Mouse (Mus musculus) Patski (cell line): ENCODE results near the gene Iscu. TPM values are rescaled to one million over a fixed set of nuclear protein-coding genes. Genes with fewer than 3 reads are reported as not detected.

Experiments used
- ATAC-seq: fragments of 100-300 bp; one replicate; pipeline ENCODE4 v1.8.0; 2021
- CTCF ChIA-PET: fragments of 350-600 bp; sonication (Branson Sonifier 250); formaldehyde crosslinking; loops from one replicate; lab custom pipeline; 2022; ENCODE audit warnings: inconsistent platforms; lab: Charles Lee
- POLR2A ChIA-PET: fragments of 350-600 bp; sonication (Branson Sonifier 250); formaldehyde crosslinking; loops from one replicate; lab custom pipeline; 2022; ENCODE audit warnings: antibody characterized with exemption, inconsistent platforms; lab: Charles Lee
- DNase-seq: peaks from one replicate; pipeline ENCODE4 v3.0.0-alpha.2; 2011; ENCODE audit warnings: low read depth, low spot score
- H3K27me3 ChIP-seq: fragments of 371-371 bp; one replicate; pipeline ENCODE4 v1.5.1; 2021
- CTCF ChIP-seq: fragments of 100-300 bp; IDR thresholded peaks from one replicate; pipeline ENCODE4 v1.5.1; 2021
- in situ Hi-C: fragments of 300-500 bp; cut with MboI; formaldehyde crosslinking; loops from 3 replicates; pipeline ENCODE4 v1.11.1; 2018; ENCODE audit warnings: low pct_unique_long_range_greater_than_20kb, mixed read lengths
- polyA plus RNA-seq: library from polyadenylated mRNA; unstranded; gene quantifications from one replicate; pipeline ENCODE4 v1.2.3, GENCODE M21; 2021

Gene Iscu
- polyA plus RNA-seq, 1 experiment from 2014 or later, result 189 TPM

DNA sequence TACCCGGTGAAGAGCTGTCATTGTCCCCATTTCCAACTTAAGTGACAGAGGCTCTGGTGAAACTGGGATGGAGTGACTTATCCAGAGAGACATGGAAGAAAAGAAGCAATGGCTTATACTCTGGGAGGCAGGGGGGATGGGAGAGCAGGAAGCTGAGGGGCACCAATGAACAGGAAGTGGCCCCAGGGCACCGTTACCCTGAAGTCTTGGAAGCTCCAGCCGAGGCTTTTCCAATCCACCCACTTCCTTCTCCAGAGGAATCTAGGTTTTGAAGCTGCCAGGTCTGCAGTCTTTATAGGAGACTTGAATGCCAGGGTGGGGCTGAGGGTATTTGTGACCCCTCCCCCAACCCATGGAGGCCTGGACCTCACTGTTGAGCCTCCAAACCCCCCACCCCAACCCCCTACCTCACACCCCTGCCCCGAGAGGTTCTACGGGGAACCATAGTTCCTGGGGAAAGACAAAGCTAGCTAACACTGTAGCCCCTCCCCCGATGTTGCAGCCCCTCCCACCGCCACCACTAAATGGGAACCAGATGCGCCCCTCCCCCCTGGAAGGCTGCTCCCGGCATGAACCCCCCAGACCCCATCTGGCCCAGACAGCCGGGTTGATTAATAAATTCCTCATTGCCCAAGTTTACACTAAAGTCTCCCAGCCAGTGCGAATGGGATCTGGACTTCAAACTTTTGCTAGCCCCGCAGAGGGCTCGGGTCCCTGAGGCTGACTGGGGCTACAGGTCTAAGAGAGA, 24.0 kb downstream of the Iscu start:
- no peak for TF ChIP-seq CTCF
- DNase-seq (no peak), ATAC-seq (no peak)
- ChIA-PET CTCF (no interaction called here), POLR2A (interaction anchor here (0.5 kb wide), 1 partner anchor 174 kb away, joined by 3 read pairs; no protein-coding TSS in a partner anchor)
- peaks cover 9% of the 10 kb centered on the region for H3K27me3 ChIP-seq
- in situ Hi-C loops, result no loop called here

DNA sequence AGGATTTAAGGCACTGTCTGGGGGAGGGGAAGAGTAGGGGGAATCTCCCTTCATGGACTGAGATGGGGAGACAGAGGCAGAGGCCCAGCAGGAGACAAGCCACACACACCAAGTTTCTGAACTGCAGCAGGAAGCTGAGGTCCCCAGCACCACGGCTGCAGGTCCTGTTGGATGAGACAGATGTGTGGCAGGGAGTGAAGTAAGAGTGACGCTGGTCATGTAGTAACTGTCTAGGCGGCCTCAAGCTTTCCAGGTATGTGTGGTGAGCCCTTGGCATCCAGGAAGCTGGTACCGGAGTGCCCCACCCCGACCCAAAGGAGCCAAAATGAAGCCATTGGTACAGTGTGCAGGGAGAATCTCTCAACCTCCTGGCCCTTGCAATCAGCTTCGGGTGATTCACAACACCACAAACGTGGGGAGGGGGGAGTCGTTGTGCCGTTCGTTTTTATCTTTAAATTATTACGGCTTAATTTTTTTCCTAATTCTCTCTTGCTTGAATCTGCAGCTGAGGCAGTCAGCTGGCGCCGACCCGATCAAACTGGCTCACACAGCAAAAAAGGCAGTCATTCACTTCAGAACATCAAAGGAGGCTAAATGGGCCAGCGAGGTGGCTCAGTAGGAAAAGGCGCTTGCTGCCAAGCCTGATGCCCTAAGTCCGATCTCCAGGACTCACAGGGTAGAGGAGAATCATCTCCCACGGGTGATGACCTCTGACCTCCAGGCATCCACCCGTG, 24.8 kb downstream of the Iscu start:
- H3K27me3 ChIP-seq, result peaks cover 9% of the 10 kb centered on the region
- POLR2A ChIA-PET, result interaction anchor here (0.5 kb wide), 1 partner anchor 173 kb away, joined by 3 read pairs; no protein-coding TSS in a partner anchor
- CTCF ChIA-PET, result no interaction called here
- ATAC-seq (no peak), DNase-seq (no peak)
- in situ Hi-C loops, result no loop called here
- no peak for TF ChIP-seq CTCF

DNA sequence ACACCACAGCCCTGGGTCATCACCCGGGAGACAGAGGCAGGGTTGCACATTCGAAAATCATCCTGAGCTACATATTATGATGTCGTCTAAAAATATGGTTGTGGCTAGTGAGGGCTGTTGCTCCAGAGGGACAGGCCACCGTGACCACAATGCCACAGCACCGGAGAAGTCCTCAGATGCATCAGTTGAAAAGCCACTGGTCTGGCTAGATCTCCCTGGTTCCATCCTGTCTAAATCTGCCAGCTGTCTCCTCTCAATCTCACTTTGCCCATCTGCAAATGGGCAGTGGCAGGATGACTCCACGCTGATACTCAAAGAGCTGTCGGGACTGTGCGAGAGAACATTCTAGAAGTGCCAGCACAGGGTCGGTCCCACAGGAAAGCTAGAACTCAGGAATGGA, 26.0 kb downstream of the Iscu start:
- no peak for DNase-seq
- CTCF ChIA-PET, result no interaction called here
- POLR2A ChIA-PET, result no interaction called here
- ATAC-seq, result no peak
- H3K27me3 ChIP-seq, result peaks cover 14% of the 10 kb centered on the region
- TF ChIP-seq CTCF, result no peak
- in situ Hi-C loops, result no loop called here

DNA sequence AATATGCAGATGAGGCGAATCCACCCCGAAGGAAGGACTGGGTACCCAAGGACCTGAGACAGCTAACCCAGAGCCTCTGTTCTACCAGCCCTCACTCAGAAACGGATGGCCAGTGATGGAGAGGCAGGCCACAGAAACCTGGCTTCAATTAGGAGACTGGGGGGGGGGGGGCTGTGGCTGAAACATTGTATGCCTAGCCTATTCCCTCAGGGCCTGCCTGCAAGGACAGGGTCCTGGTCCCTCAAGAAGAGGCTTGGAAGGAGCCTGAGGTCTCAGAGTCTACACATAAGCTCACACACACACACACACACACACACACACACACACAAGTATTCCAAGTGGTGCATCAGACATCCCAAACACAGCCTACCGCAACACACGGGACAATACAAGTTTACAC, 27.1 kb downstream of the Iscu start:
- no peak for DNase-seq
- peaks cover 10% of the 10 kb centered on the region for H3K27me3 ChIP-seq
- no peak for TF ChIP-seq CTCF
- in situ Hi-C loops, result no loop called here
- ChIA-PET CTCF (interaction anchor here (1.1 to 1.6 kb wide), 2 partner anchors 16 to 26 kb away, joined by 4 to 5 read pairs; no protein-coding TSS in a partner anchor), POLR2A (interaction anchor here (0.5 to 1.0 kb wide), 2 partner anchors 16 to 739 kb away, joined by 3 read pairs; no protein-coding TSS in a partner anchor)
- no peak for ATAC-seq

DNA sequence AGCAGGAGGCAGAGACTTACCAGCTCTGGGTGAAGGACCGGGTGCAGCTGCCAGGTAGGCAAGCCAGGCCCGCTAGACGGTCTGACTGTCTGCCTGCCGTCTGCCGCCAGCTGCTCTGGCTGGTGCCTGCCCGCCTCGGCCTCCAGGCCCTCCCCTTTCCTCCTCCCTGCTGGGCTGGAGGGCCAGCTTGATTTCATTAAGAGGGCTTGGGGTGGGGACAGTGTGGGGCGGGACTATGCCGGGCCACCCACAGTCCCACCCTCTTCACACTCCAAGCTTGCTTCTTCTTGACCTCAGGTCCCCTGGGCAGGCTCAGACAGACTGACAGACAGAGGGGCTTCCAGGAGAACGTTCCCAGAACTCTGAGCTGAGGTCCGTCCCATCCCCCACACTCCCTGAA, 27.7 kb downstream of the Iscu start, which contains the start of gene Tmem119:
Tmem119 (minus strand) TSS at position 237 of the 400 bp plus-strand sequence.
- ChIA-PET CTCF (interaction anchor here (1.6 kb wide), 1 partner anchor 15 kb away, joined by 4 read pairs; no protein-coding TSS in a partner anchor), POLR2A (interaction anchor here (1.0 kb wide), 1 partner anchor 17 kb away, joined by 3 read pairs; no protein-coding TSS in a partner anchor)
- no peak for TF ChIP-seq CTCF
- DNase-seq (no peak), ATAC-seq (no peak)
- H3K27me3 ChIP-seq, result peaks cover 8% of the 10 kb centered on the region
- in situ Hi-C loops, result no loop called here

DNA sequence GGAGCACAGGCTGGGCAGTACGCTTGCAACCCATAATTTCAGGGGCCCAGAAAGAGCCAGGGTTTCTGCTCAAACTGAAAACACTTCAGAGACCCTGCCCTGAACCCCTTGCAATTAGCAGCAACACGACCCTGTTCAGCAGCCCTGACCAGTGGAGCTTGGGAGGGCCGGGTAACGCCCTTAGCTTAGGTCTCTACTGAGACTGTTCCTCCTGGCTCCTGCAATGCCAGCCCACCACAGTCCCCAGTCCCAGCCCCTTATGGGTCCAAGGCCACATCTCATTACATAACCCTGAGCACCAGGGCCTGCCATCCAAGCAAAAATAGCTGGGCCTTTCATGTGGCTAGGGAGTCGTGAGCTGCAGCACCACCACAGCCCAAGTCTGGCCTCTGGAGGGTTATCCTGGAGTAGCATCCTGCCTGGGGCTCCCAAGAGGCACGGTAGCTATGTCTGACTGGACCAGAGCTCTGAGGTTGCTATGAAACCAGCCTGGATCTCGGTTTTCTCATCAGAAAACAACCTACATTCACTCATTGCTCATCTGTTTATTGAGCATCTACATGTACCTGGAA, 31.9 kb downstream of the Iscu start:
- POLR2A ChIA-PET, result no interaction called here
- ATAC-seq, result no peak
- no peak for DNase-seq
- CTCF ChIA-PET, result interaction anchor here (1.0 to 2.5 kb wide), 3 partner anchors 11 to 30 kb away, joined by 3 to 7 read pairs (median 3); no protein-coding TSS in a partner anchor
- in situ Hi-C loops, result no loop called here
- H3K27me3 ChIP-seq, result peaks cover 28% of the 10 kb centered on the region
- TF ChIP-seq CTCF, result no peak

DNA sequence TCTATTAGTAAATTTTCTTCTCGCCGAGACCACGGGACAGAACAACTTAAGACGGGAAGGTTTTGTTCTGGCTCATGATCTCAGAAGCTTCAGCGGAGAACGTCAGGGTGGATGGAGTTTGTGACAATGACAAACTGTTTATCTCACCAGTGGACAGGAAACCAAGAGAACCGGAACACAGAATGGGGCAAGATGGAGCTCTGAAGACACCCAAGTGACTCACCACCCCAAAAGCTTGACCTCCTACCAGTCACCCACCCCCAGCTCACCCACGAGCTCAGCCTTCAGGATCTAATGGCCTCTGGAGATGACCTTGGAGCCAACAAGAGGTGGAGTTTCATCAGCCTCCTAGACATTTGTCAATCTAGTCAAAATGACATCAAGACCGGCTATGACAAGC, 32.8 kb downstream of the Iscu start:
- ChIA-PET CTCF (interaction anchor here (1.4 to 2.5 kb wide), 2 partner anchors 10 to 31 kb away, joined by 3 to 7 read pairs; no protein-coding TSS in a partner anchor), POLR2A (no interaction called here)
- no peak for TF ChIP-seq CTCF
- in situ Hi-C loops, result no loop called here
- ATAC-seq (no peak), DNase-seq (no peak)
- H3K27me3 ChIP-seq, result peaks cover 28% of the 10 kb centered on the region

DNA sequence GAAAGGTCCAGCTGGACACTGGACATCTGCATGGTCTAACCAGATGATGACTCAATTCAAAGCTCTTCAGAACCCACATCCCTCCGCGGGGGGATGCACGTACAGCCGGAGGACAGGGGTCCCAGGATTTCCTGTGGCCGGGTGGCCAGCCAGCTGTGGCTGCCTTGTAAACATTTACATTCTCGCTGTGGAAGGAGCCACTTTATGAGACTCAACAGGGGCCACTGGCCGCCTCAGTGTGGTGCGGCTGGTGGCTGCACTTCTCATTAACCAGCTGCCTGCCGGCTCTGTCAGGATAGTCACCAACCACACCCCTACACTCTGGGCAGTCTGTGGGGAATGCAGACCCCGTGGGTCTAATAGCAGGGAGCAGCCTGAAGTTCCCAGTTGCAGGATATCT, 33.9 kb downstream of the Iscu start:
- DNase-seq (peak; percentile 24), ATAC-seq (peak; percentile 61)
- H3K27me3 ChIP-seq, result peaks cover 28% of the 10 kb centered on the region
- in situ Hi-C loops, result no loop called here
- ChIA-PET POLR2A (interaction anchor here (0.6 kb wide), 1 partner anchor 140 kb away, joined by 3 read pairs; no protein-coding TSS in a partner anchor), CTCF (interaction anchor here (2.5 kb wide), 1 partner anchor 32 kb away, joined by 7 read pairs; no protein-coding TSS in a partner anchor)
- TF ChIP-seq CTCF, result no peak

DNA sequence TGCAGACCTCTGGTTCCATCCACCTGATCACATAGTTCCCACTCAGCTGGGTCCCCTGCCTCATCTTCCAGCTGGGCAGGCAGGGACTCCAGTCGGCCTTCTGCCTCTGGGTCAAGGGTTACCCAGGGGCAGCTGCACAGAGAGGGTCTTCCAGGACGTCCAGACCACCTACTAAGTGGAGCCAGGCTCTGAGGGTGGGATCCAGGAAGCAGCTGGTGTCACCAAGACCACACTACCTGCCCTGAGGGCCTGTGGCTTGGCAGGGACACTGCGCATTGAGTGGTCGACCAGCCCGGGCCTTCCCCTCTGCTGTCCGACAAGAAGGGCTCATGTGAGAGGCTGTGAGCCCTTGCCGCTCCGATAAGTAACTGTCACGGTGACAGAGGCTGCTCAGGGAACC, 35.2 kb downstream of the Iscu start:
- no peak for DNase-seq
- TF ChIP-seq CTCF, result no peak
- peaks cover 24% of the 10 kb centered on the region for H3K27me3 ChIP-seq
- no peak for ATAC-seq
- POLR2A ChIA-PET, result no interaction called here
- in situ Hi-C loops, result no loop called here
- CTCF ChIA-PET, result interaction anchor here (1.4 to 1.8 kb wide), 2 partner anchors 34 to 37 kb away, joined by 3 to 5 read pairs; no protein-coding TSS in a partner anchor

DNA sequence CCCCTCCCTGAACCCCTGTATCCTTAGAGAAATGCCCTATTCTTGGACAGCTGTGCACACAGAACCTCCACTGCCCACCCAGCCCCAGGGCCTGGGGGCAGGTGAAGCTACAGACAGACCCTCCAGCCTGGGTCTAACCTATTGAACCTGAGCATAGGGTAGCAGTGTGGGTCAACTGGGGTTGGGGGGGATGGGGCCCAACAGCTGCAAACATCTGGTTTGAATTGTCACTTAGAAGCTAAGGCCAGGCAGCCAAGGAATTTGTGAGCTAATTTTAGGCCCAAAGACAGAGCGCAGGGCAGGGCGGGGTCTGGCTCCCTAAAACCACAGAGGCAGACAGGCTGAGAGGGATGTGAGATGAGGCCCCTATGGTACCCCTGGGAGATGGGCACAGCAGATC, 35.6 kb downstream of the Iscu start:
- no peak for TF ChIP-seq CTCF
- DNase-seq (no peak), ATAC-seq (no peak)
- CTCF ChIA-PET, result interaction anchor here (1.4 to 1.8 kb wide), 2 partner anchors 35 to 36 kb away, joined by 3 to 5 read pairs; no protein-coding TSS in a partner anchor
- in situ Hi-C loops, result no loop called here
- POLR2A ChIA-PET, result no interaction called here
- peaks cover 22% of the 10 kb centered on the region for H3K27me3 ChIP-seq
